Mouse (Mus musculus) hematopoietic multipotent progenitor cell, adult 10-12 weeks (in vitro differentiated cells): ENCODE measurements around the gene Pde6h. TPM values are rescaled to one million over a fixed set of nuclear protein-coding genes. Genes with fewer than 3 reads are reported as not detected.

ENCODE experiments used
- polyA plus RNA-seq: library from polyadenylated mRNA; stranded (reverse); fragments of >175 nt; gene quantifications from 2 replicates; pipeline ENCODE4 v1.2.3, GENCODE M21; 2012; ENCODE audit warnings: low replicate concordance

The Pde6h gene
- polyA plus RNA-seq, result not detected in 2 replicates

DNA sequence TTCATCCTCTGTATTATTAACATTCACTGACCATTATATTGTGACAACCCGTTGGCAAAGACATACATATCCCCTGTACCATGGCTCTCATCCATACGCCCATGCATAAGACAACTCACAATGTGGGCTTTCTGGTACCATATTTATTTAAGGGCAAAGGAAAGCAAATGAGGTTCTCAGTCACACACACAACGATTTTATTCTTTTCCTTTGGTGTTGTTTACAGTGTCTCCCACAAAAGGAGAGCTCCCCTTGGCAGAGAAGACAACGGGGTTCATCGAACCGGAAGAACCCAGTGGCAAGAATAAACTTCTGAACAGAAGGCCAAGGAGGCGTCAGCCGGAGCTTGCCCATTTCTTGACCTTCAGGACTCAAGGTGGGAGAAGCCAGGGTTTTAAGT lies at the start of gene Pde6h:
TSS of gene Pde6h (plus strand) at position 301 of the 400 bp plus-strand sequence.

DNA sequence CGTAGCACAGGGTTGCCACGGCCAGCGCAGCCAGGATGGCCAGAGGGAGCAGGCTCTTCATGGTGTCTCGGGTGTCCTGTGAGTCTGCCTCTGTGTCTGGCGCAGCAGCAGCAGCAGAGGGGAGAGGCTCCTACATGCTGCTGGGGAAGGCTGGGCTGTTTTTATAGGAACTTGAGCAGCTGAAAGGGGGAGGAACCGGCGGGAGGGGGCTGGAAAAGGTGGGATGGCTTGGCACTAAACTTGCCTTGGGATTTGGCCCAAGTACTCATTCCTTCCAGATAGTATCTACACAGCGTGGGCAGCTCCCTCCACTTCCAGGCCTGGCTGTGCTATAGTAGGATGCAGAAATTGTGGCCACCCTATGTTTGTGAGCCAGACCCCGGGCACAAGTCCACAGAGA lies 48.0 kb upstream of the Pde6h start, which contains the start of gene Mgp:
TSS of gene Mgp (minus strand) at position 154 of the 400 bp plus-strand sequence.

DNA sequence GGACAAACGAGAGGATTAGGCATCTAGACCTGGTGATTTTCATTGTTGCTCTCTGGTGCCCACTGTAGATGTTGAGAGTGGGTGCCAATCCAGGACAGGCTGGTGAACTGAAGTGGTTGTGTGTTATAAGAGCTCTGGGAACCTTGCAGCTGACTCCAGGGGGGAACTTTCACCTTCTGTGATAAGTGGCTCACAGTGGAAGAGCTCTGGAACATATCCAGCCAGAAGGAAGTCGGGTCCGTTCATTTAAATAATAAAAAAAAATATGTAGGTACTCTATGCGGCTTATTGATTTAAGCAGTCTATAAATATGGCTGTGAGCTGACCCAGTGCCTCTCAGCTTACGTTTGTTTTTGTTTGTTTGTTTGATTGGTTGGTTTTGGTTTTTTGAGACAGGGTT lies 1.6 kb upstream of the Pde6h start, which contains the start of gene Erp27:
TSS of gene Erp27 (minus strand) at position 101 of the 400 bp plus-strand sequence.

DNA sequence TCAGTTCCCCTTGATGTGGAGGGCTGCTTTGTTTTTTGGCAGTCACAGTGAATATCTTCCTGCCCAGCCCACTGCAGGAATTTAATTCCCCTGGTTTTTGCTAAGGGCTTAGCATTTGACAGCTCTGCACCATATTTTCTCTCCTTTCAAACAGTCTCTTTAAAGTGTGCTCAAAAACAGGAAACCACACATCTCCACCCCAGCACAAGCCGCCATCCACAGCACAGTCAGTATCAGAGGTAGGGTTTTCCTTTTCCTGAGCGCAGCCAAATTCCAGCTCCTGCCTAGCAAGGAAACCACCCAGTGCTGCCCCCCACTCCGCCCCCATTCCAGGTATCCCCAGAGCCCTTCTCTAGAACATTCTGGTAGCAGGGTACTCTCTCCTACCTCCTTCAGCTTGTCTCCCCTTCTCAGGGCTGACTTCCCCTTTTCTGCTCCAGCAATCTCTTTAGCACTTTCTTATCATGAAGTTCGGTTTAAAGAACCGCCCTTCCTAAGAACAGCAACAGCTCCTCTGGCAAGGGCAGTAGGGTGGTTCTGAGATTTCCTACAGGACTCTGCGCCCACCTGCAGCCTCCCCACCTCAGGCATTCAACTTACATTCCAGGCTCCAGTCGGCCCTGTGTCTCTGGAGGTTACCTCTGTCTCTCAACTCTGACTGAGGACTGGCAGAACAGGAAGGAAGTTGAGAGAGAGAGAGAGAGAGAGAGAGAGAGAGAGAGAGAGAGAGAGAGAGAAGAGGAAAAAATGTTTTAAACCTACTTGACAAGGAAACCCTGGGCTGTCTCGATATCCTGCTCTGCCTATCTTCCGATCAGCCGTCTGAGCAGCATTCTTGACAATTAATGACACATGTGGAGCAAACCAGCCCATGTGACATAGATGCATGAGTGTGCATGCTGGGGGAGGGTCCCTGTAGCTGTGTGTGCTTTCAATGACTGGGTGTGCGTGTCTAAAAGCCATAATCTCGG lies 17.7 kb downstream of the Pde6h start, which contains the start of gene Arhgdib:
TSS of gene Arhgdib (minus strand) at position 849 of the 971 bp plus-strand sequence.

Other genes with a start within 250 kb of the Pde6h start
- gene Gucy2c, start 142.1 kb upstream of the Pde6h start, polyA plus RNA-seq, result not detected in 2 replicates
- 3.8 and 4.1 TPM in 2 replicates for gene Hist4h4, start 119.4 kb upstream of the Pde6h start, polyA plus RNA-seq
- gene H2afj, start 115.6 kb upstream of the Pde6h start, polyA plus RNA-seq, result 283 and 566 TPM in 2 replicates
- gene BC049715, start 96.2 kb upstream of the Pde6h start, polyA plus RNA-seq, result 0.12 and 1.1 TPM in 2 replicates
- 133 and 189 TPM in 2 replicates for gene Wbp11, start 95.6 kb upstream of the Pde6h start, polyA plus RNA-seq
- not detected in 2 replicates for gene Smco3, start 88.4 kb upstream of the Pde6h start, polyA plus RNA-seq
- gene Art4, start 66.1 kb upstream of the Pde6h start, polyA plus RNA-seq, result 0.07 and 1.3 TPM in 2 replicates
- not detected in 2 replicates for gene Mgp, start 48.0 kb upstream of the Pde6h start, polyA plus RNA-seq
- 0.25 and 0.36 TPM in 2 replicates for gene Erp27, start 1.7 kb upstream of the Pde6h start, polyA plus RNA-seq
- 203 and 245 TPM in 2 replicates for gene Arhgdib, start 18.1 kb downstream of the Pde6h start, polyA plus RNA-seq
- gene Rerg, start 246.7 kb downstream of the Pde6h start, polyA plus RNA-seq, result not detected in 2 replicates